Mouse (Mus musculus) heart, embryonic 13.5 days (tissue): ENCODE results near the gene Tada3. TPM values are rescaled to one million over a fixed set of nuclear protein-coding genes. Genes with fewer than 3 reads are reported as not detected.
A peak's percentile ranks its signal among the peaks of the same experiment; 100 is the strongest.

Source experiments
- ATAC-seq: fragments of 200-750 bp; cut with Nextera tagmentation; 2 replicates; pipeline ENCODE4 v1.8.0; 2017; ENCODE audit warnings: moderate TSS enrichment; ENCODE audit not compliant: insufficient number of reproducible peaks, low FRiP score, low TSS enrichment; ENCODE audit errors: extremely low read depth
- H3K27ac ChIP-seq: fragments of 300-500 bp; sonication (generic); replicated peaks from 2 replicates; pipeline ENCODE4 v1.5.1; 2015; ENCODE audit warnings: moderate library complexity, mild to moderate bottlenecking, inconsistent platforms
- H3K27me3 ChIP-seq: fragments of 300-500 bp; sonication (generic); replicated peaks from 2 replicates; pipeline ENCODE4 v1.6.1; 2015; ENCODE audit warnings: mild to moderate bottlenecking, inconsistent platforms
- H3K36me3 ChIP-seq: fragments of 300-500 bp; sonication (generic); 2 replicates; pipeline ENCODE4 v1.6.1; 2015; ENCODE audit warnings: mild to moderate bottlenecking, inconsistent platforms
- H3K4me1 ChIP-seq: fragments of 300-500 bp; sonication (generic); 2 replicates; pipeline ENCODE4 v1.6.1; 2015; ENCODE audit warnings: inconsistent platforms
- H3K4me2 ChIP-seq: fragments of 300-500 bp; sonication (generic); 2 replicates; pipeline ENCODE4 v1.6.1; 2015; ENCODE audit warnings: inconsistent platforms, mild to moderate bottlenecking, moderate library complexity
- H3K4me3 ChIP-seq: fragments of 300-500 bp; sonication (generic); 2 replicates; pipeline ENCODE4 v1.5.1; 2015; ENCODE audit warnings: moderate library complexity, mild to moderate bottlenecking, inconsistent platforms
- H3K9ac ChIP-seq: fragments of 300-500 bp; sonication (generic); 2 replicates; pipeline ENCODE4 v1.6.1; 2015; ENCODE audit warnings: inconsistent platforms, mild to moderate bottlenecking, moderate library complexity
- H3K9me3 ChIP-seq: fragments of 300-500 bp; sonication (generic); 2 replicates; pipeline ENCODE4 v1.6.1; 2016; ENCODE audit warnings: inconsistent platforms
- WGBS: fragments of 180-500 bp; shearing (Covaris S2); methylation state at CpG from one replicate; pipeline ENCODE4 v1.1.7; 2015; ENCODE audit warnings: mixed read lengths; 5-methylcytosine and 5-hydroxymethylcytosine counted together
- polyA plus RNA-seq: library from polyadenylated mRNA; unstranded; fragments of >200 nt; fragmentation: Nextera tagmentation; extraction: Ambion mirVana; gene quantifications from 2 replicates; pipeline ENCODE4 v1.2.1, GENCODE M21; 2015

Gene Tada3
- polyA plus RNA-seq, 1 experiment from 2014 or later = 39.6 TPM

GRCm38 (mm10) chr6:113364518-113365135 is 13.1 kb downstream of the Tada3 start:
- Histone ChIP-seq H3K27ac (no peak overlapping the region), H3K27me3 (no peaks in the 10 kb centered on the region), H3K9me3 (no peaks in the 10 kb centered on the region), H3K4me3 (no peak overlapping the region), H3K9ac (no peak overlapping the region), H3K4me1 (no peaks in the 10 kb centered on the region), H3K4me2 (no peak overlapping the region), H3K36me3 (peaks cover 34% of the 10 kb centered on the region)
- 59% methylated on average over 8 of the region's 8 CpGs for WGBS
- no peak for ATAC-seq

GRCm38 (mm10) chr6:113362241-113362640 is 15.4 kb downstream of the Tada3 start:
- H3K27ac ChIP-seq = no peak overlapping the region
- 80% methylated on average over 1 of the region's 1 CpGs for WGBS
- H3K4me1 ChIP-seq = no peaks in the 10 kb centered on the region
- peaks cover 12% of the 10 kb centered on the region for H3K36me3 ChIP-seq
- no peak overlapping the region for H3K4me3 ChIP-seq
- no peaks in the 10 kb centered on the region for H3K9me3 ChIP-seq
- no peaks in the 10 kb centered on the region; the same call in 1 of the 2 replicates for H3K27me3 ChIP-seq
- no peak overlapping the region for H3K9ac ChIP-seq
- H3K4me2 ChIP-seq = no peak overlapping the region
- ATAC-seq = no peak

- no peak overlapping the region for H3K4me2 ChIP-seq
- no peak overlapping the region for H3K4me3 ChIP-seq
- H3K9ac ChIP-seq = no peak overlapping the region
- H3K27ac ChIP-seq = no peak overlapping the region
- ATAC-seq = no peak
- H3K4me1 ChIP-seq = no peaks in the 10 kb centered on the region
- H3K9me3 ChIP-seq = no peaks in the 10 kb centered on the region
- H3K27me3 ChIP-seq = no peaks in the 10 kb centered on the region; the same call in 1 of the 2 replicates
- 60% methylated on average over 4 of the region's 4 CpGs for WGBS
- H3K36me3 ChIP-seq = peaks cover 4% of the 10 kb centered on the region
Observed at GRCm38 (mm10) chr6:113361476-113361875, 16.2 kb downstream of the Tada3 start.

- no peak overlapping the region for H3K4me2 ChIP-seq
- no peak for ATAC-seq
- WGBS = 43% methylated on average over 3 of the region's 3 CpGs
- 0 out of 2 replicates have a peak, but pooled peaks cover 2% of the 10 kb centered on the region for H3K4me1 ChIP-seq
- no peak overlapping the region for H3K4me3 ChIP-seq
- H3K36me3 ChIP-seq = no peaks in the 10 kb centered on the region
- H3K27me3 ChIP-seq = no peaks in the 10 kb centered on the region; the same call in 1 of the 2 replicates
- no peaks in the 10 kb centered on the region for H3K9me3 ChIP-seq
- no peak overlapping the region for H3K9ac ChIP-seq
- no peak overlapping the region for H3K27ac ChIP-seq
Observed at GRCm38 (mm10) chr6:113353696-113354095, 24.0 kb downstream of the Tada3 start.

- ATAC-seq = no peak
- H3K9me3 ChIP-seq = no peaks in the 10 kb centered on the region
- H3K27ac ChIP-seq = no peak overlapping the region
- 63% methylated on average over 3 of the region's 3 CpGs for WGBS
- H3K36me3 ChIP-seq = no peaks in the 10 kb centered on the region
- no peaks in the 10 kb centered on the region; the same call in 1 of the 2 replicates for H3K27me3 ChIP-seq
- no peak overlapping the region for H3K9ac ChIP-seq
- 0 out of 2 replicates have a peak, but pooled peaks cover 2% of the 10 kb centered on the region for H3K4me1 ChIP-seq
- H3K4me2 ChIP-seq = no peak overlapping the region
- H3K4me3 ChIP-seq = no peak overlapping the region
Observed at GRCm38 (mm10) chr6:113352820-113353219, 24.9 kb downstream of the Tada3 start.

GRCm38 (mm10) chr6:113351653-113352052 is 26.0 kb downstream of the Tada3 start:
- no peaks in the 10 kb centered on the region for H3K27me3 ChIP-seq
- no peak overlapping the region for H3K27ac ChIP-seq
- no peak overlapping the region for H3K4me3 ChIP-seq
- H3K4me2 ChIP-seq = no peak overlapping the region
- ATAC-seq = no peak
- no peaks in the 10 kb centered on the region for H3K9me3 ChIP-seq
- no peak overlapping the region for H3K9ac ChIP-seq
- H3K4me1 ChIP-seq = 0 out of 2 replicates have a peak, but pooled peaks cover 2% of the 10 kb centered on the region
- WGBS = 58% methylated on average over 10 of the region's 10 CpGs
- no peaks in the 10 kb centered on the region for H3K36me3 ChIP-seq

- Histone ChIP-seq H3K27ac (no peak overlapping the region), H3K9ac (no peak overlapping the region), H3K36me3 (no peaks in the 10 kb centered on the region), H3K27me3 (no peaks in the 10 kb centered on the region), H3K4me1 (0 out of 2 replicates have a peak, but pooled peaks cover 2% of the 10 kb centered on the region), H3K4me3 (no peak overlapping the region), H3K4me2 (no peak overlapping the region), H3K9me3 (no peaks in the 10 kb centered on the region)
- ATAC-seq = no peak
- WGBS = 65% methylated on average over 1 of the region's 1 CpGs
Observed at GRCm38 (mm10) chr6:113351161-113351560, 26.5 kb downstream of the Tada3 start.

- H3K9ac ChIP-seq = no peak overlapping the region
- no peaks in the 10 kb centered on the region for H3K27me3 ChIP-seq
- H3K36me3 ChIP-seq = no peaks in the 10 kb centered on the region
- H3K27ac ChIP-seq = no peak overlapping the region
- 0 out of 2 replicates have a peak, but pooled peaks cover 2% of the 10 kb centered on the region for H3K4me1 ChIP-seq
- no peak for ATAC-seq
- no peak overlapping the region for H3K4me2 ChIP-seq
- no peaks in the 10 kb centered on the region for H3K9me3 ChIP-seq
- H3K4me3 ChIP-seq = no peak overlapping the region
Observed at GRCm38 (mm10) chr6:113350538-113350937, 27.1 kb downstream of the Tada3 start.

GRCm38 (mm10) chr6:113346897-113347296 is 30.8 kb downstream of the Tada3 start:
- no peaks in the 10 kb centered on the region for H3K36me3 ChIP-seq
- no peak for ATAC-seq
- H3K4me2 ChIP-seq = no peak overlapping the region
- no peak overlapping the region for H3K4me3 ChIP-seq
- no peaks in the 10 kb centered on the region for H3K27me3 ChIP-seq
- H3K27ac ChIP-seq = no peak overlapping the region
- H3K9ac ChIP-seq = no peak overlapping the region
- H3K4me1 ChIP-seq = peaks cover 27% of the 10 kb centered on the region
- H3K9me3 ChIP-seq = no peaks in the 10 kb centered on the region
- WGBS = 72% methylated on average over 4 of the region's 4 CpGs

- peaks cover 20% of the 10 kb centered on the region for H3K36me3 ChIP-seq
- no peak for ATAC-seq
- H3K4me1 ChIP-seq = peaks cover 41% of the 10 kb centered on the region
- no peaks in the 10 kb centered on the region for H3K27me3 ChIP-seq
- peak overlapping the region; percentile 82 for H3K4me2 ChIP-seq
- 40% methylated on average over 2 of the region's 2 CpGs for WGBS
- H3K9me3 ChIP-seq = no peaks in the 10 kb centered on the region
- peak overlapping the region; percentile 70 for H3K27ac ChIP-seq
- H3K4me3 ChIP-seq = peak overlapping the region; percentile 71; the same call in 1 of the 2 replicates
- peak overlapping the region; percentile 92 for H3K9ac ChIP-seq
Observed at GRCm38 (mm10) chr6:113344321-113344720, 33.4 kb downstream of the Tada3 start.

- Histone ChIP-seq H3K4me3 (peak within 1 kb of the TSS; percentile 71), H3K27me3 (no peaks in the 10 kb centered on the region), H3K9me3 (no peaks in the 10 kb centered on the region), H3K9ac (peak within 1 kb of the TSS; percentile 92), H3K36me3 (peaks cover 29% of the 10 kb centered on the region), H3K4me2 (peak within 1 kb of the TSS; percentile 82), H3K4me1 (peaks cover 41% of the 10 kb centered on the region), H3K27ac (peak within 1 kb of the TSS; percentile 70)
- WGBS = 11% methylated on average over 32 of the region's 32 CpGs
- ATAC-seq = peak; percentile 61; the same call in 1 of the 2 replicates
Observed at GRCm38 (mm10) chr6:113343177-113344092, 34.2 kb downstream of the Tada3 start, which contains the start of gene Camk1. Gene Camk1, minus strand, starts transcription at chr6:113343984.
